Mouse (Mus musculus): ENCODE data around the gene Unc5cl.
"Not testable (repeated sequence)": the region's sequence is repeated elsewhere in the genome, so short reads cannot be mapped to it uniquely, and the experiment has no call there.

Gene Unc5cl

DNA sequence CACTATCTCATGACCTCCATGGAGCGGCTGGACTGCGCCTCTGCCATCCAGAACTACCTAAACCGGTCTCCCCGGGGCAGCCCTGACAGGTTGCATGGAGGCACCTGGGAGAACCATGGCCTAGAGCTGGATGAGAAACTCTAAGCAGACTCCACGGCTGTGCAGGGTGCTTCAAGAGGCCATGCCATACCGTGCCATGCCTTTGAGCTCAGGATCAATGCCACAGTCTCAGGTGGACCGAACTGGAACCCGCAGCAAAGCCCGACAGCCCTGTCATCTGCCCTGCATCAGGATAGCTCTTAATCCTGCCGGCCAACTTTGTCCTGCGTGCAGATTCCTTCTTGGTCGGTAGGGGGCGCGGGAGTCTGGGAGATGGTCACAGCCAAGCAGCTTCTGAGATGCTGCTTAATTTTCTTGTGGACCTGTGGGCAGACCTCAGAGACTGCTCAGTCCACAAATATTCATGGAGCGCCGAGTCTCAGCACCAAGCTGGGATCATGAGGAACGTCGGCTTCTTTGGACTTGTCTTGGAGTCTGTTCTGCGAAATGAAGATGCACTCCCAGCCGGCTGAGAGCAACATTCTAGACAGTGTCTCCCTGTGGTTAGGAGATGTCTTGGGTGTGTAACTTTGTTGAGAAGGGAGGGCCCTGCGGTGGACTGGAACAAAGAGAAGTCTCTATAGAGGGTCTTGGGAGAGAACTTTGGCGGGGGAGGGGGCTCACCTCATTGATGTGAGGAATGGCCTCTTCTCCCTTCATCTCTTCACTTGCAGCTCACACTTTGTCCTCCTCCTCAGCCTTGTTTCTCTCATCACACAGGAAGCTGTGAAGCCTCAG lies 12.9 kb downstream of the Unc5cl start:
- peak; percentile 94 to 95 for DNase-seq

DNA sequence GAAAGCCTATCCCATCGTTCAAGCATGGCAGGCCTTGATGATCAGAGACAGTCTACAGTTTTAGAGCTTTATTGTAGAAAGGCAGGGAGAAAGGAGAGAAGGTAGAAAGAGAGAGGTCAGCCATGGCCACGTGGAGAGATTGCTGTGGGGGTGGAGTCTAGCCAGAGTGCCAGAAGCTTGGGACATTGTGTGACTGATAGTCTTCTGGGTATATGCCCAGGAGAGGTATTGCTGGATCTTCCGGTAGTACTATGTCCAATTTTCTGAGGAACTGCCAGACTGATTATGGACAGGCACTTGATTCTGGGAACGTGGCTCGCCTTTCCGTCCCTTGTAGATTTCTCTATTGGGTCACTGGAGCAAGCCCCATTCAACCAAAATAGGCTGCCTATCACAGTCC lies 19.6 kb downstream of the Unc5cl start:
- not testable (repeated sequence) for DNase-seq

DNA sequence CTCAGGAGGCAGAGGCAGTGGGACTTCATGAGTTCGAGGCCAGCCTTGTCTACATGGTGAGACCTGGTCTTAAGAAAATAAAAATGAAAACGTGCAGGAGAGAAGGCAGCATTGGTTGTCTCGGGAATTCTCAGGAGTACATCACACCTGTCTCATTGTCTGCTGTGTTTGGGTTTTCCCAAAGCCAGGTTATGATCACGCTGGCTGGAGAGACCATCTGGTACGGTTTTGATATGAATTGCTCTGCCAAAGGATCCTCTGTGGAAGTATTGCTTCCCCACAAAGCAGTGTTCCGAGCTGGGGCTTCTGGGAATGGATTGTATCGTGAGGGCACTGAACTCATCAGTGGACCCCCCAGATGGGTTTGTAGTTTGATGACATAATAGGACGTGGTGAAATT lies 20.7 kb downstream of the Unc5cl start:
- DNase-seq, result no peak

DNA sequence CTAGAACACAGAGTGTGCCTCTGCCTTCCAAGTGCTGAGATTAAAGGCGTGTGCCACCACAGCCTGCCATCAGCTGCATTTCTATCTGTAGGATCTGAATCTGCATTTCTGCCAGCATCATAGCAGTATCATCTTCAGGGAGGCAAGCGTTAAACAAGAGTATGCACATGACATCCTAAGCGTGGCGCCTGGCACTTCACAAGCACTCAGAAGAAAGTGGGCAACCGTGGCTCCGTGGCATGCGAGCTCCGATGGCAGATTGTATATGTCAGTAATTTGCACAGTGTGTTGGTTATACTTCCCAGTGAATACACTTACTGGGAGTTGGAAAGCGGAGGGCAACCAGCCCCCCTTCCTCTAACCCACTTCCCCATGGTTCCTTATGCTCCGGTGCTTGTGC lies 25.3 kb downstream of the Unc5cl start:
- DNase-seq, result no peak

DNA sequence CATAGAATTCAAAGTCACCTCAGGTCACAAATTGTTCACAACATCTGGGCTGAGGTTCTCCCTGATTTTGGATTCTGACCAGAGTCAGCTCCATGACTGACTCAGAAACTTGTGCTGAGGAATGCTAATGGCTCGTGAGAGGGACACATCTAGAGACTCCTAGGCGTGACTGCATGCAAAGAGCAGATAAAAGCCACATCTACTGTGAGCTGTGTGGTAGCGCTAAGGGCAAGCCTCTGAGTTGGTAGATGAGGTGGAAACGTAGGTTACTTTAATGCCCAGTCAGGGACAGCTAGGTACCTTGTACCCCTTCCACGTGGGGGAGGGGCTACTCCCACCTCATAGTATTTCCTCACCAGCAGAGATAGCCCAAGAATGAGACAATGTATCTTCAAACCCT lies 29.1 kb downstream of the Unc5cl start:
- no peak for DNase-seq

DNA sequence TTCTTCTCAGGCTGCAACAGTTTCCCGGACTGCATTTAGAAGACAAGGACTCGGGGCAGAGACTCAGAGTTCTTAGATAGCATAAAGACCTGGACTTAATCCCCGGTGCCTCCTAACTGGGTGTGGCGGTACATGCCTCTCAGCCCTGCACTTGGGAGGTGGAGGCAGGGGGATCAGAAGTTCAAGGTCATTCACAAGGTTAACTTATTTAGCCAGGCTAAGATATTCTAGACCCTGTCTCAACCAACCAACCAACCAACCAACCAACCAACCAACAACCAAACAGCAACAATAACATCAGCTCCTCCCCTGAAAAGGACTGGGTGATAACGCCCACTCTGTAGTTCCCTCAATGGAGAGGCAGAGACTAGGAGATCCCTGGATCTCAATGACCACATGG lies 29.5 kb downstream of the Unc5cl start:
- DNase-seq, result no peak

DNA sequence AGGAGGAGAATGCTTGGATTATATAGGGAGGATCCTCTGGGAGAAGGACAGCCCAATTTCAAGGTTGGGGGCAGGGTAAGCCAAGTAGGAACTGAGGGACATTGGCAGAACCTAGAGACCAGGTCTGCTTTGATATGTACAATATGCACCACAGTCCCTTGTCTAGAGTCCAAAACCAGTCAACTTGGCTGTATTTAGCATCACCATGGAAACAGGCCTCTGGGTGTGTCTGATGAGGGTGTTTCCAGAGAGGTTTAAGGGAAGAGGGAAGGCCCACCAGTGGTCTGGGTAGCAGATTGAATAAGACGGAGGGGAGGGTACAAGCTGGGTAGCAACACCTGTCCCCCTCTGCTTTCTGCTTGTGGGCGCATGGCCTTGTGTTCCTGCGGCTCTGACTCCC lies 34.8 kb downstream of the Unc5cl start:
- DNase-seq, result no peak

DNA sequence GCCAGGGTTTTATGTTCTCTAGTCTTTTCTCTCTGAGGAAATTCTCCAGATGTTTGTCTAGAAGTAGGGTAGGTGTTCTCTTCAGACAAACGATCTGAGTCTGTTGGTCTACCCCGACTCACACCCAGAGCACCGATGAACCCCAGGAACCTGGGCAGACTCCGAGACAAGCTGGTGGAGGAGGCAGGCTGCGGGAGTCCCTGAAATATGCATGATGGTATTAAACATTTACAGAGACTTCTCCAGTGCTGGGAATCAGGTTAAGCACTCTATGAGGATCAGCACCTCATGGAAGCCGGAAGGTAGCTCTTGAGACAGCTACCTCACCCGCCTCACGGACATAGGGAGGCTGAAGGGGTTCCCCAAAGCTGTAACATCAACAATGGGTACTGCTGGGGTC lies 37.9 kb downstream of the Unc5cl start:
- no peak for DNase-seq

DNA sequence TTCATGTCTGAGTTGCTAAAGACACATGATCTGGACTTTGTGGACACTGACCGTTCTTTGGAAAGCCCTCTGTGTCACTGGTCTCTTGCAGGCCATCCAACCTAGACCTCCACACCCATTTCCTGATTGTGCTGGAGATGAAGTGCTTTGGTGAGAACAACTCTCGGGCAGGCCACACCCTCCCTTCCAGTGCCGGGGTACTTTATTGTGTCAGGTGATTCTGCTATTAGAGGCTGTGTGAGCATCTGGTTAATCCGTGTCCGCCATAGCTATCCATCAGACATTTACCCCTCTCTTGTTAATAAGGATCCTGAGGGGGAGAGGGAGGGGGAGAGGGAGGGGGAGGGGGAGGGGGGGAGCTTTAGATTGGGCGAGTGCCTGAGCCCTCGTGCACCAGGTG lies 38.9 kb downstream of the Unc5cl start:
- DNase-seq, result no peak

DNA sequence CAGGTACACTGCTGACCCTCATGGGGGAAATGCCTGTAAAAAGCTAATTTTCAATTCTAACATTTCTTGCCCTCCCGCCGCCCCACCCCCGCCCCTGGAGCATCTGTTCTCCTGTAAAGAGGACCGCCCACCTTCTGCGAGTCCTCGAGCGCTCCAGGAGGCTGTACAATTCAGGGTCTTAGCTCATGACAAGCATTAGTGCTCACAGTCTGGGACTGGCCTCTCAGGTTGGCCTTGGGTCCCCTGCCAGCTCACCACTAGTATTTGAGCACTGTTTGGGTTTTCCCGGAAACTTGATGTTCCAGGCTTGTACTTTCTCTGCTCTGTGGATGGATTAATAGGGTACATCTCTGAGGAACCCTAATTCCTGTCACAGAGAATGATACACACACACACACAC lies 39.3 kb downstream of the Unc5cl start:
- no peak for DNase-seq

DNA sequence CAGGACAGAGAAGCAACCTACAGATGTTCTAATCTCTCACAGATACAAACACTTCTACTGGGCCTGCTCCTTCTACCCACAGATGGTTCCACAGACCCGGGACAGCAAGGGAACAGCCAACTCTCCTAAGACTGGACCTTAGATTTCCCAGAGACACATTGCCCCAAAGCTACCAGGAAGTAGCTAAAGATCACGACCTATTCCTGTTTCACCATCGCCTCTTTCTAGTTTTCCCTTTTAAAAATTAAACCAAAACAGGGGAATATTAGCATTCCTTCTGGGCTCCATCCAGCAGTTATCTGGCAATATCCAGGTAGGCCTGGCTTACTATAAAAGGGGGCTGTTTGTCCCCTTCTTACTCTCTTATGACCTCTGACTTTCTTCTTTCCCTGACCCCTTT lies 43.3 kb downstream of the Unc5cl start:
- no peak for DNase-seq

DNA sequence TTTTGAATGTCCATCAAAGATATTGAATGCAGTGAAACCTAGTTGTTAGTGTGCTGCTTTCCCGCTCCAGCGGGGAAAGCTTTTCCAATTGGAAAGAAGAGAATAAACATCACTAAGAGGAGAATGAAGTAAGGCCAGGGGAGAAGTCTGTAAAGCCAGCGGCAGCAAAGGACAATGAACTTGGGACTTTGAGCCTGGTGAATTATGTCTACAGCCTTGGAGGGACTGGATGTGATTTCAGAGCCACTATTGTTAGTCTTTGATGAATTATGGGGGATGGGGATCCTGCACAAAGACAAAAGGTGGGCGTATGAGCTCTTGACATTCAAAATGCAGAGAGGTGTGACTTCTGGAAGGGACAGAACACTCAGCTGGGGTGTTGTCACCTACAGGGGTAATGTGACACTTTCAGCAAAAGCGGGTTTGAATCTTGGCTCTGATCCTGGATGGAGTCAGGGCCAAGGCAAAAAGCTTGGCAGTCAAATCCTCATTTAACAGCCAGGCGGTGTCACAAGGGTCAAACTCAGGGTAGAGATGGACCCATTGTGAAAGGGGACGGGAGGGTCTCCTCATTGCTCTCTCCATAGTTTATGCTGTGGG lies 46.2 kb downstream of the Unc5cl start:
- peak in 1 of 2 experiments; percentile 26 for DNase-seq

DNA sequence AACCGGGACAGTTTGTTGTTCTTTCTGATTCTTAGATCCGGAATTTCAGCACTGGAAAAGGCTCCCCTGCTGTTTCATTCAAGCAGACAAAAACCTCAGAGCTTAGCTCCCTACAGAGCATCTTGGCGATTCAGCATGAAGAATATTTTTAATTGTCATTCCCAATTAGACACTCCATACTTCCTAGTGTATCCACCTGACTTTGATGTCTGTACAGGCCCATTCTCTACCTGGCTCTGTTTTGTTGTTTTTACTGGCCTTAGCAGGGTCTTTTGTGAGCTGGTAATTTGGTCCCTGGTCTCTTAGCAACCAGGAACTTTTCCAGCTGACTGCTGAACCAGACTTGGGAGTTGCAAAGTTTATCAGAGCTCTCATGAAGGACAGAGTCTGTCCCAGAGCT lies 50.3 kb downstream of the Unc5cl start:
- DNase-seq, result no peak

DNA sequence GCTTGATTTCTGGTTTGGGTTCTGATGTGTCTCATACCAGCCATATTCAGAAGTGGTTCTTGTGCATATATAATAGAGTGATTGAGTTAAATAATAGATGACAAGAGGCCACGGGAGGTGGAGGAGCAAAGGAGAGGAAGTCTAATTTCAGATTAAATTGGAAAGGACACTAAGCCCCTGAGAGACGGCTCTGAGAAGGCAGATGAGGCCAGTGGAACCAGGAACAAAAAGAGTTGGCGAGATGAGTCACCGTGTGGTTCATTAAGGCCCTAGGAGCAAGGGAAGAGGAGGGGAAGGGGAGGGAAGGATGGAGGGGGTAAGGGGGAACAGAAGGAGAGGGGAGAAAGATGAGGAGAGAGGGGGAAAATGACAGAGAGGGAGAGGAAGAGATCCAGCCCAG lies 52.3 kb downstream of the Unc5cl start:
- DNase-seq, result no peak

DNA sequence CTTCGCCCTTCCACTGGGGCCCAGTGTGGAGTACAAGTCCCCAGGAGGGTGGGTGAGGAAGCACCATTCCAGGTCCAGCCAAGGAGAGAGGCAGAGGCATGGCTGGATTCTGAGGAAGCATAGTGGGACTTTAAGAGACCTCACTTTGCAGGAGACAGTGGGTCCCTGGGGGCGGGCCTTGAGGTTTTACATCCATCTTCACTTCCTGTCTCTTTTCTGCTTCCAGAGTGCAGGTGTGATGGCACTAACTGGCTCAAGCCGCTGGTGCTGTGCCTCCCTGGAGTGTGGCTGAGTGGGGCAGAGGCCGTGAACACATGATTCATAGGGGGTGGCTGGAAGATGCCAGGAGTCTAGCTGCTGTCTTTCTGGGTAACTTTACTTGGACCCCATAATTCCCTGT lies 54.9 kb downstream of the Unc5cl start:
- DNase-seq, result no peak

DNA sequence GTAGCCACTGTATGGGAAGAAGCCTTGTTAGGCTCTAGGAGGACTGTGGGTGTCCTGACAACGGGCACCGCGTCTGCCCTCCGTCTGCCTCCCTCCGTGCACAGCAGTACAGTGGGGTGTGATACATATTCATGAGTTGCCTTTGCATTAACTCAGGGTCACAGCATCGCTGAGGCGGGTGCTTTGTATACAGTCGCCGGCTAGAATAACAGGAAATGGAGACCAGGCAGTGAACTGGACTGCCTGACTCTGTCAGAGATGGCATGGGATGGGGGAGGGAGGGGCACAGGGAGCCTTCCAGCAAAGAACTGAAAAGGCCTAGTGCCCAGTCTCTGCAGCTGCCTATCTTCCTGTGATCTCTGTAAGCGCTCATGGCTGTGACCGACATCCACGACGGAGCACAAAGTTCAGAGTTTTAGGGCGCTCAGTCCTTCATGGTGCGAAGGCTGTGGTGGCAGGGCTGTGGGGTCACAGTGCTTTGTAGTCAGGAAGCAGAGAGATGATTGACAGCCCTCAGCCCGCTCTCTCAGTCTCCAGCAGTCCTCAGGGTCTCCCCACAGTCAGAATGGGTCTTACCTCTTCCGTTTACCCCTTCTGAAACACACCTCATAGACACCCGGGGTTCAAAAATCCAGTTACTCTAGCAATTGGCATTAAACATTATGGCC lies 58.0 kb downstream of the Unc5cl start:
- no peak for DNase-seq

DNA sequence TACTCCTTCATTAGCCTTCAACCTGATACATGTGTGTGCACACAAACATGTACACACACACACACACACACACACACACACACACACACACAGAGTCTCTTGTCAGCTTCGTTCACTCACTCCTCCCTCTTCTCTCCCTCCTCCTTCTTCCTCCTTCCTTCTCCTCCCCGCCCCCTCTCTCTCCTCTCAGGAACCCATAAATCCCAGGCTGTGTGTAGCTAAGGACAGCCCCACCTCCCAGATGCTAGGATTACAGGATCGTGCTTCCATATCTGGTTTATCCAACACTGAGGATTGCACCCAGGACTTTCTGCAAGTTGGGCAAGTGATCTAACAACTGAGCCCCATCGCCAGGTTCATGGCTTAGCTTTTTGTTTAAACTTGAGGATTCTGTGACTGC lies 59.9 kb downstream of the Unc5cl start:
- no peak for DNase-seq

DNA sequence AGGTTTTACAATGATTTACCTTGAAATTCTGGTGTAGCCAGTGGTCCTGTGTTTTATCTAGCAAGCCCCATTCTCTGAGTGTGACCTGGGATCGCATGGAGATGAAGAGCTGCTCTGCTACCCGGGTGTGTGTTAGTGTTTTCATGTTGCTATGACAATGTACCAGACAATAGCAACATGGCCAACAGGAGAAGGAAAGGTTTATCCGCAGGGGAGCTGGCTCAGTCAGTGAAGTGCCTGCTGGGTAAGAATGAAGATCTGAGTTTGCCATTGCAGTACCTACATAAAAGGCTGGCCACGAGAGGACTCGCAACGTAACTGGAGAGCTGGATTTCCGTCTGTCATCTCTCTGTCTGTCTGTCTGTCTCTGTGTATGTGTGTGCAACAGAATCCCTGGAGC lies 64.3 kb downstream of the Unc5cl start:
- DNase-seq, result peak in 1 of 2 experiments; percentile 28

DNA sequence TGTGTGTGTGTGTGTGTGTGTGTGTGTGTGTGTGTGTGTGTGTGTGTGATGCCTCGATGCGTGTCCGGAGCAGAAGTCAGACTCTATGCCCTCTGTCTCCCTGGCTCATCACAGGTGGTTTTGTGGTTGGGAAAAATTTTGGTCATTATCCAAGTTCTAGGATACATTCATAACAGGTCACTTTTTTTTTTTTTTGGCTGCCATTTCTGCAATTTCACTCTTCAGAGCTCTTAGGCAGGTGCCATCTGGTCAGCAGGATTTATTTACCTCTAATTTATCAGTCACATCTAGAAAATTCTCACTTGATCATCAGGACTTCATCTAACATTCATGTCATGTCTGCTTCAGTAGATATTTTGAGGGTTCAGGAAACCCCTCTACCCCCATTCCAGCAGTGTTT lies 65.7 kb downstream of the Unc5cl start:
- peak in 1 of 2 experiments; percentile 39 for DNase-seq

DNA sequence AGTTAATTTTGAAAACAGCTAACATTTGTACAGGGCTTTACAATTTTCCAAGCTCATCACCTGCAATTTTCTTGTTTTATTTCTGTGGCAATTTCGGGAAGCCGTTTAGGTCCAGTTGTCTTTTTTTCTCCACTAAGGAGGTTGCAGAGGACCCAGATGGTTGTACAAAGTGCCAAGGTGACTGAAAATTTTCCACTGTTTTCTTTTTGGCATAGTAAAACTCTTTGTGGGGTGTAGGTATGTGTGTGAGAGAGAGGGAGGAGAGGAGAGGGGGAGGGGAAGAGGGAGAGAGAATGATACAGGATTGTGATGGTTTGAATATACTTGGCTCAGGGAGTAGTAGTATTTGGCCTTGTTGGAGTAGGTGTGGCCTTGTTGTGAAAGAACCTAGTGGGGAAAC lies 68.4 kb downstream of the Unc5cl start:
- DNase-seq, result no peak

DNA sequence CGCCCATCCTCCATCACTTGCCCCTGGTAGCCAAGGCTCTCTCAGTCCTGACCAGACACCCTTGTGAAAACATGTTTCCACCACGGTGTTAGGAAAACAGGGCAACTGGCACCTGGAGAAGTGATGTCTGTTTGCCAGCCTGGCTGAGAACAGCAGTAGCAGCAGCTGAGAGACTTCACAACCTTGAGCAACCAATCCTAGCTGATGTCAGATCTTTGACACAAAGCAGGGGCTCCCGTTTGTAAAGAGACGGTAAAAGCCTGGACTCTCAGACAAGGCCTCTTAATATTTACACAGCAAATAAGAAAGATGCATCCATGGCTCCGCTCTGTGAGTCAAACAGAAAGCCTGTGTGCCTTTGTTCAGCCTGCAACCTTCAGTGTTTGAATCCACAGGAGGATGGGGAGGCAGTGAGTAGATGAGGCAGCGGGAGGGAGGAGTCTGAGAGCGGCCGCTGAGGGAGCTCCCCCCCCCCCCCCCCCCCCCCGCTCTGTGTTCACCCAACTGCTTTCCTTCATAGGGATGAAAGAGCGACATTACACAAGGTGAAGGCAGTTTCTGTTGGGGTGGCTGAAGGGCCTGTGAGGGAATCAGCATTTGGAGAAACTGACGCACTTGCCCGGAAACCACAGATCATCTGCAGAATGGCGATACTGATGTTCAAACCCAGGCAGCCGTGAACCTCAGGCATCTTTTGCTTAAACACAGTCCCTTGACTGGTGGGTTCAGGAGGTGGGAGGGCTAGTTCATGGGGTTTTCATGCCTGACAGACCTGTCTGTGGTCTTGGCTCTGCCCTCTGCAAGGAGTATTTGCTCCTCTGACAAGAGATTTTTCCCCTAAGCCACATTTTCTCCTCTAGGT lies 79.4 kb downstream of the Unc5cl start:
- DNase-seq, result no peak

DNA sequence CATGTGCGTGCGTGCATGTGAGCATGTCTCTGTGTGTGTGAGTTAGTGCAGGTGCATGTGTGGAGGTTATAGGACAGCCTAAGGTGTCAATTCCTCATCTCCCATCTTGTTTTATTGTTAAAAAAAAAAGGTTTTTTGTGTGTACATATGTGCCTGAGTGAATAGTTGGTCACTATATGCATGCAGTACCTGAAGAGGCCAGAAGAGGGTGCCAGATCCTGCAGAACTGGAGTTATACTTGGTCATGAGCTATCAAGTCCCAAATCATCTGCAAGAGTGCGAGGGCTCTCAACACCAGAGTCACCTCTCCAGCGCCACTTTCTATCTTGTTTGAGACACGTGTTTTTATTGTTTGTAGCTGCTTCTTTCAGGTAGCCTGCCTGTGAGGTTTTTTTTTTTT lies 83.6 kb downstream of the Unc5cl start:
- peak; percentile 35 to 62 for DNase-seq

DNA sequence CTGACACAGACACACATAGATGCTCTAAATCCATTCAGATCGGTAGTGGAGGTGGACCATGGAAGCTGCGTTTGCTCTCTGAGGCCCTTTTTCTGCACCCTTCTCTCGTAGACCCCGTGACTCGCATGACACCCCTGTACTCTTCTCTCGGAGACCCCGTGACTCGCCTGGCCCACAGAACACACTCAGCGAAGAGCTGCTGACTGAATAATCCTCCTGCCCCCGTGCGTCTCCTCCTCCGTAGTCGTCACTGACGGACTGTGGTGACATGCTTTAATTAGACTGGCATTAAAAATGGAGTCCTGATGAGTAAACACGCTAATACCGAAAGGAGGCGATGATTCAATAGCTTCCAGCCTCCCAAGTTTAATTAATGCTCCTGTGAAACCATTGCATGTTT lies 84.6 kb downstream of the Unc5cl start:
- DNase-seq, result no peak
